Mouse (Mus musculus) midbrain, embryonic 10.5 days (tissue): ENCODE measurements at regions not wholly inside any gene's neighbourhood (a gene's known extent, or its start where the extent isn't known, plus 50 kb on each side); places are given as distances from the start of the nearest gene placed in this dataset.
A peak's percentile ranks its signal among the peaks of the same experiment; 100 is the strongest.

Experiments used
- DNase-seq: peaks from one replicate; pipeline ENCODE4 v3.0.0-alpha.2; 2017; ENCODE audit warnings: low spot score
- H3K27ac ChIP-seq: fragments of 300-500 bp; sonication (generic); replicated peaks from 2 replicates; pipeline ENCODE4 v1.5.1; 2016; ENCODE audit warnings: mild to moderate bottlenecking
- H3K27me3 ChIP-seq: fragments of 300-500 bp; sonication (generic); 2 replicates; pipeline ENCODE4 v1.6.1; 2016; ENCODE audit warnings: low read depth, mild to moderate bottlenecking; ENCODE audit not compliant: poor library complexity, severe bottlenecking
- H3K36me3 ChIP-seq: fragments of 300-500 bp; sonication (generic); 2 replicates; pipeline ENCODE4 v1.6.1; 2016; ENCODE audit warnings: mild to moderate bottlenecking, moderate library complexity
- H3K4me1 ChIP-seq: fragments of 300-500 bp; sonication (generic); 2 replicates; pipeline ENCODE4 v1.6.1; 2016
- H3K4me3 ChIP-seq: fragments of 300-500 bp; sonication (generic); 2 replicates; pipeline ENCODE4 v1.5.1; 2016; ENCODE audit warnings: mild to moderate bottlenecking, moderate library complexity
- H3K9me3 ChIP-seq: fragments of 300-500 bp; sonication (generic); replicated peaks from 2 replicates; pipeline ENCODE4 v1.6.1; 2016; ENCODE audit warnings: mild to moderate bottlenecking
- WGBS: fragments of 180-500 bp; shearing (Covaris S2); methylation state at CpG from one replicate; pipeline ENCODE4 v1.1.7; 2016; 5-methylcytosine and 5-hydroxymethylcytosine counted together

- Histone ChIP-seq H3K27ac (no peak overlapping the region), H3K36me3 (no peaks in the 10 kb centered on the region), H3K4me1 (peaks cover 15% of the 10 kb centered on the region), H3K27me3 (no peaks in the 10 kb centered on the region), H3K9me3 (no peaks in the 10 kb centered on the region), H3K4me3 (no peak overlapping the region)
- 89% methylated on average over 9 of the region's 9 CpGs for WGBS
- DNase-seq: no peak
Measured at GRCm38 (mm10) chr10:21689847-21690269, 96.9 kb downstream of the 1700020N01Rik start.

GRCm38 (mm10) chr10:21695185-21695584 lies 102.2 kb downstream of the 1700020N01Rik start:
- no peaks in the 10 kb centered on the region for H3K4me1 ChIP-seq
- H3K36me3 ChIP-seq: no peaks in the 10 kb centered on the region
- no peaks in the 10 kb centered on the region for H3K9me3 ChIP-seq
- no peak for DNase-seq
- 88% methylated on average over 5 of the region's 5 CpGs for WGBS
- no peak overlapping the region for H3K27ac ChIP-seq
- H3K27me3 ChIP-seq: no peaks in the 10 kb centered on the region
- H3K4me3 ChIP-seq: no peak overlapping the region

DNA sequence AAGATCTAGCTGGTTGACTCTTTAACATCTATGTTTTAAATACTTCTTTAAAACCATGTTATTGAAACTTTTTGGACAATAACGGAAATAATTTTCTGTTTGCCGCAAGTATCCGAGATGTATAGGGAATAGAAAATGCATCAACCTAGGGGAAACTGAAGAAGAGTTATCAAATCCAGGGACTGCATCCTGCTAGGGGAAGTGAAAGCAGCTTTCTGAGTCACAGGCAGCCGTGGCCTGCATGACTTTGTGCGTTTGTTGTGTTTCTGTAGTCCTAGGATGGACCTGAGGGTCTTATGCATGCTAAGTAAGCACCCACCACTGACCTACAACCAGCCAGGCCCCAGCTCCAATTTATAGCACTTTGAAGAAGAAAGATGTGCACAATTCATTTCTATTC lies 103.7 kb downstream of the 1700020N01Rik start:
- H3K9me3 ChIP-seq: no peaks in the 10 kb centered on the region
- no peaks in the 10 kb centered on the region for H3K27me3 ChIP-seq
- peaks cover 4% of the 10 kb centered on the region for H3K4me1 ChIP-seq
- DNase-seq: no peak
- no peak overlapping the region for H3K27ac ChIP-seq
- H3K4me3 ChIP-seq: no peak overlapping the region
- 92% methylated on average over 5 of the region's 5 CpGs for WGBS
- no peaks in the 10 kb centered on the region for H3K36me3 ChIP-seq

DNA sequence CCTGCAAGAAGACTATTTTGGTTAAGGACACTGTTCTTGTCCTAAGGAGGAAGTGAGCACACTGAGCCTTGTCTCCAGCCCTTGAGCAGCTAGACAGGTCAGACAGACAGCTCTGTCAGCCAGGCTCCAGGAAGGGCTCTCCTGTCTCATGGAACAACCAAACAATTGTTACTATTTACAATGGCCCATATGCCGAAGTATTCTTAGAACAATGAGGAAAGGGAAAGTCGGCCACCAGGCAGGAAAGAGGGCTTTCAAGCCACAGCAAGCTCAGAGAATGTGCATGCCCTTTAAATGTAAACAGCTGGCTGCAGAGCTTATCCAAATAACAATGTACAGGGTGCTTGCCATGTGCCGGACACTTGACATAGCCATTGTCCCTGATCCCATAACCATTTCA lies 108.6 kb downstream of the 1700020N01Rik start:
- Histone ChIP-seq H3K4me1 (peaks cover 9% of the 10 kb centered on the region), H3K36me3 (no peaks in the 10 kb centered on the region), H3K27me3 (no peaks in the 10 kb centered on the region), H3K9me3 (no peaks in the 10 kb centered on the region), H3K27ac (no peak overlapping the region), H3K4me3 (no peak overlapping the region)
- 38% methylated on average over 3 of the region's 3 CpGs for WGBS
- peak; percentile 17 for DNase-seq

GRCm38 (mm10) chr10:21702134-21702533 lies 109.2 kb downstream of the 1700020N01Rik start:
- Histone ChIP-seq H3K4me3 (no peak overlapping the region), H3K36me3 (no peaks in the 10 kb centered on the region), H3K4me1 (peaks cover 9% of the 10 kb centered on the region), H3K27me3 (no peaks in the 10 kb centered on the region), H3K9me3 (no peaks in the 10 kb centered on the region), H3K27ac (no peak overlapping the region)
- WGBS: 75% methylated on average over 1 of the region's 1 CpGs
- DNase-seq: no peak

DNA sequence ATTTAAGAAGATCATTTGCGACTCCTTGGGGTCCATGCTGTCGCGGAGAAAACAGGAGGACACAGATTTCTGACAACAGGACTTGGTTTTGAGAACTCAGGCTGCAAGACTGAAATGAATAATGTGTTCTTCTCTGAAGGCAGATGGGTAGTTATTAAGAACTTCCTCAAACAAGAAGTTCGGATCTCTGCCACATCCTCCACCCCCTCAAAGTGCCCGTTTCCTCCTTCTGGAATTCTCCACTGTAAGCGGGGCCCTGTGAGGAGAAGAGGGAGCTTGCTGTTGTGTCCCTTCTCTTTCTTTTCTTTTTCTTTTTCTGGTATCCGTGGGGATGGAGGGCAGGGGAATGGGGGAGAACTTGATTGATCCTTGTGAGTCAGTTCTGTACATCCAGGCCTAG lies 118.9 kb downstream of the 1700020N01Rik start:
- peaks cover 7% of the 10 kb centered on the region; the same call in 1 of the 2 replicates for H3K4me1 ChIP-seq
- DNase-seq: no peak
- 85% methylated on average over 7 of the region's 7 CpGs for WGBS
- no peaks in the 10 kb centered on the region for H3K27me3 ChIP-seq
- H3K36me3 ChIP-seq: no peaks in the 10 kb centered on the region
- H3K27ac ChIP-seq: no peak overlapping the region
- H3K4me3 ChIP-seq: no peak overlapping the region
- no peaks in the 10 kb centered on the region for H3K9me3 ChIP-seq

DNA sequence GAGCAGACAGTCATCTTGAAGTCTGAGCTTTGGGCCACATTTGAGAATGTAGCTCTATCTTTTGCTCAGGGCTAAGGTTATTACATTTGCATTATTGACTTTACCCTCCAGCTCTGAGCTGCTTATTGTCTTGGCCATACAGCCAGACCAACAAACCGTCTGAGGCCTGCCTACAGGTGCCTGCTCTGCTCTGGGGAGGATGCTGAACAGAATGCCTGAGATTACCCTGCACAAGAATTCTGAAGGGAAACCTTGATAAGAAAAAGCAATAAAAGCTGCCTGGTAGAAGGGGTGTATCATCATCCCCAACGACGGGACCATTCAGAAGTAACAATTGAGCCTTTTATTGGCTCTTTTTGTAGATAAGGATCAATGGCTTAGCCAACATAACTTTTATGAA lies 119.9 kb downstream of the 1700020N01Rik start:
- H3K36me3 ChIP-seq: no peaks in the 10 kb centered on the region
- no peak overlapping the region for H3K4me3 ChIP-seq
- WGBS: 78% methylated on average over 3 of the region's 3 CpGs
- no peak overlapping the region for H3K27ac ChIP-seq
- no peak for DNase-seq
- H3K9me3 ChIP-seq: no peaks in the 10 kb centered on the region
- H3K4me1 ChIP-seq: peaks cover 13% of the 10 kb centered on the region
- no peaks in the 10 kb centered on the region for H3K27me3 ChIP-seq

- Histone ChIP-seq H3K4me3 (no peak overlapping the region), H3K27me3 (no peaks in the 10 kb centered on the region), H3K4me1 (peaks cover 21% of the 10 kb centered on the region), H3K9me3 (no peaks in the 10 kb centered on the region), H3K27ac (no peak overlapping the region), H3K36me3 (no peaks in the 10 kb centered on the region)
- WGBS: 90% methylated on average over 3 of the region's 3 CpGs
- DNase-seq: no peak
Measured at GRCm38 (mm10) chr10:21715436-21715835, 122.5 kb downstream of the 1700020N01Rik start.

- 38% methylated on average over 4 of the region's 4 CpGs for WGBS
- no peaks in the 10 kb centered on the region for H3K9me3 ChIP-seq
- no peak overlapping the region for H3K4me3 ChIP-seq
- H3K27me3 ChIP-seq: no peaks in the 10 kb centered on the region
- no peak for DNase-seq
- H3K36me3 ChIP-seq: no peaks in the 10 kb centered on the region
- H3K27ac ChIP-seq: no peak overlapping the region
- H3K4me1 ChIP-seq: peaks cover 14% of the 10 kb centered on the region
Measured at GRCm38 (mm10) chr10:21718189-21718588, 125.2 kb downstream of the 1700020N01Rik start.

- no peak for DNase-seq
- 91% methylated on average over 3 of the region's 3 CpGs for WGBS
- H3K27me3 ChIP-seq: no peaks in the 10 kb centered on the region
- H3K9me3 ChIP-seq: no peaks in the 10 kb centered on the region
- no peak overlapping the region for H3K4me3 ChIP-seq
- no peaks in the 10 kb centered on the region for H3K36me3 ChIP-seq
- H3K4me1 ChIP-seq: no peaks in the 10 kb centered on the region
- H3K27ac ChIP-seq: no peak overlapping the region
Measured at GRCm38 (mm10) chr10:21724351-21724750, 131.4 kb downstream of the 1700020N01Rik start.

DNA sequence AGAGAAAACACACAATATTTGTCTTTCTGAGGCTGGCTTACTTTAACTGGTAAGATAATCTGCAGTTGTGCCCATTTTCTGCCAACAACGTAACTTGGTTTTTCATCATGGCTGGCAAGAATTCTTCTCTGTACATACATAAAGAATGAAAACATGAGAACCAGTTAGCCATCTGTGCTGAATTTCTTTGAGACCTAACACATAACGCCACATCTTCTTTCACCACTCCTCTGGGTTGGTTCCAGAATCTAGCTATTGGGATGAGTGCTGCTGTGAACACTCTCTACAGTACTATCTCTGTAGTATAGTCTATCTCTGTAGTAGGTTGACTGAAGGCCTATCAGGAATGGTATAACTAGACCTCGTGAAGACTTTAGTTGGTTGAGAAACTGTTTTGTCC lies 132.1 kb downstream of the 1700020N01Rik start:
- Histone ChIP-seq H3K4me3 (no peak overlapping the region), H3K4me1 (no peaks in the 10 kb centered on the region), H3K36me3 (no peaks in the 10 kb centered on the region), H3K27ac (no peak overlapping the region), H3K27me3 (no peaks in the 10 kb centered on the region), H3K9me3 (no peaks in the 10 kb centered on the region)
- WGBS: 87% methylated on average over 3 of the region's 3 CpGs
- no peak for DNase-seq

- H3K27ac ChIP-seq: no peak overlapping the region
- H3K4me1 ChIP-seq: no peaks in the 10 kb centered on the region
- WGBS: 28% methylated on average over 5 of the region's 5 CpGs
- no peak for DNase-seq
- H3K36me3 ChIP-seq: no peaks in the 10 kb centered on the region
- no peak overlapping the region for H3K4me3 ChIP-seq
- H3K27me3 ChIP-seq: no peaks in the 10 kb centered on the region
- no peaks in the 10 kb centered on the region for H3K9me3 ChIP-seq
Measured at GRCm38 (mm10) chr10:21740256-21740655, 141.7 kb upstream of the Sgk1 start.

GRCm38 (mm10) chr10:21741575-21741974 lies 140.4 kb upstream of the Sgk1 start:
- H3K9me3 ChIP-seq: no peaks in the 10 kb centered on the region
- H3K4me1 ChIP-seq: peaks cover under 1% of the 10 kb centered on the region; the same call in 1 of the 2 replicates
- no peaks in the 10 kb centered on the region for H3K27me3 ChIP-seq
- 85% methylated on average over 8 of the region's 8 CpGs for WGBS
- no peaks in the 10 kb centered on the region for H3K36me3 ChIP-seq
- no peak overlapping the region for H3K4me3 ChIP-seq
- no peak for DNase-seq
- H3K27ac ChIP-seq: no peak overlapping the region
